Mouse (Mus musculus) G1E-ER4 (cell line): Measurements from ENCODE around the gene Trmt61a. TPM values are rescaled to one million over a fixed set of nuclear protein-coding genes. Genes with fewer than 3 reads are reported as not detected.

Experiments
- GATA1 ChIP-seq: IDR thresholded peaks from one replicate; pipeline ENCODE4 v1.8.0; 2012; ENCODE audit warnings: low read length, inconsistent platforms
- polyA plus RNA-seq: library from polyadenylated mRNA; stranded (reverse); fragments of >175 nt; gene quantifications from 2 replicates; pipeline ENCODE4 v1.2.3, GENCODE M21; 2012

Gene Trmt61a
- polyA plus RNA-seq, 1 experiment, result 43.0 TPM

DNA sequence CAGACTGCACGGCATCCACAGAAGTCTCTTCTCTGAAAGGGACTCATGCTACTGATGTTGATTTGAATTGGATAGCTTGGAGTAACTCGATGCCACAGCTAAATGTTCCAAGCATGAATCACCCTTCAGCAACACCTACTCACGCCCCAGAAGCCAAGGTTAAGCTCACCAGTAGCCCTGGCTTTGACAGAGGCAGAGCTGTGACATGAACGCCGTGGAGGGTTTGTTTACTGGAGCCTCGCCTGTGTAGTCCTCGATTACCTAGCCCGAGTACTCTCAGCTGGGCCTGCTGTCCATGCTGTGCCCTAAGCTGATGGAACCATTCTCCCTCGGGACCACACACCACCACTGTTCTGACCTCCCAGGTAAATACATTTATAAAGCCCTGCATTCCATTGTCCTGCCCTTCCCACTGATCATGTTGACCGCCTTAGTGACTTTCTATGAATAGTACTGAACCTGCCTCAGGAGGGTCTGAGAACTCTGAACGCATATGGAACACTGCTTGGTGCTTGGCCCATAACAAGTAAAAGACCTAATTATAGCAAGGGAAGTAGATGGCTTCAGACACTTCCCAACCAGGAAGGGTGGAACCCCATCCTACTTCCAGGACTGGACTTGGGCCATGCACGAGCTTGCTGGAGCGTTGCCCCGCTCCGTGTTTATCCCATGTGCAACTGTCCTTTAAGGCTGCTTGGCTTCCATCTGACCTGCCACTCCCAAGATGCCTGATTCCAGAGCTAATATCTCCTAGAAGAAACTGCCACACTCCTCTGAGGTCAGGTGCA, 27.5 kb downstream of the Trmt61a start:
- no peak for TF ChIP-seq GATA1

DNA sequence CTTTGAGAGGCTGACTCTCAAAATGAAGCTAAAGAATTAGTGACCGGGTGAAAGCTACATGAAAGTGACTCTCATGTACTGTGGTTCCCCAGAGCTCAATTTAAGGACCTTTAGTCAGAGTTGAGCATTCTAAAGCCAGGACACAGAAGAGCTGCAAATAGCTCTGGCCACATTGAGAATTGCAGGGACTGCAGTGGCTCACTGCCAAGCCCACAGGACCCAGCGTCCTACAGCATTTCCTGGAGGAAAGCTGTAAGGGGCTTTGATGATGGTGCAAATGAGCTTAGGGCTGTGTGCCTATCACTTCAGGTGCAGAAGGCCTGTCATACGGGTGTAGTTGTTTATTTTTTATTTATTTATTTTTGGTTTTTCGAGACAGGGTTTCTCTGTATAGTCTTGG, 30.3 kb downstream of the Trmt61a start:
- TF ChIP-seq GATA1, result no peak

DNA sequence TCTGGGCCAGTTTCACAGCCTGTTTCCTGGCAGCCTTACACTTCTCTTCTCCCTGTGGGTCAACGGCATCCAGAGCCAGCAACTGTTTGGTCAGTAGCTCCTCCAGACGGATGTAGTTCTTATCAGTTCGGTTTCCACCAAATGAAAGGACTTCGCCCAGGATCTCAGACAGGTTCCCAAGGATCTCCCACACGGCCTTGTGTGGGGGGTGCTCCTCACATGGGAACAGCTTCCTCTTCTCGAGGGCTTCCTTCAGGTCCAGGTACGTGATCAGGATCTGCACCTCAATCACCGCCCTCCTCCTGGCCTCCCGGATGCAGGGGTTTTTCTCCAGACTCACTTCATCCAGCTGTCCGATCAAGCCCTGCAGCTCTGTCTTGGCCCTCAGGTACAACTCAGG, 32.2 kb downstream of the Trmt61a start:
- TF ChIP-seq GATA1, result no peak

DNA sequence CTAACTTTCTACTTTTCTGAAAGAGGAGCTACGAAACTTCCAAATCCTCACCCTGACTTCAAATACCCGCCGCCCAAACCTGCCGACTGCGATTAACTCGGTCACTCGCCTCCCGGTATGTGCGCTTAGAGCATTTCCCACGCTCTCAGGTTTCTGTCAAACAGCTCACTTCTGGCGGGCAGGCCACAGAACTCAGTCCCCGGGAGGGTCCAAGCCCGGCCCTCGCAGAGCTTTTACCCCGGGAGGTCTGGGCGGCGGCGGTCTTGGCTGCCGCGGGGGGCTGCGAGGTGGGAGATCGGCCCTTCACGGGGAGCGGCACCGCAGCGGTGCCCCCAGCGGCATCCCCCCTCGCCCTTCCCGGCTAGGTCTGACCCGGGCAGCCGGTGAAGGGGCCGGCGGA, 34.6 kb downstream of the Trmt61a start:
- TF ChIP-seq GATA1, result no peak

DNA sequence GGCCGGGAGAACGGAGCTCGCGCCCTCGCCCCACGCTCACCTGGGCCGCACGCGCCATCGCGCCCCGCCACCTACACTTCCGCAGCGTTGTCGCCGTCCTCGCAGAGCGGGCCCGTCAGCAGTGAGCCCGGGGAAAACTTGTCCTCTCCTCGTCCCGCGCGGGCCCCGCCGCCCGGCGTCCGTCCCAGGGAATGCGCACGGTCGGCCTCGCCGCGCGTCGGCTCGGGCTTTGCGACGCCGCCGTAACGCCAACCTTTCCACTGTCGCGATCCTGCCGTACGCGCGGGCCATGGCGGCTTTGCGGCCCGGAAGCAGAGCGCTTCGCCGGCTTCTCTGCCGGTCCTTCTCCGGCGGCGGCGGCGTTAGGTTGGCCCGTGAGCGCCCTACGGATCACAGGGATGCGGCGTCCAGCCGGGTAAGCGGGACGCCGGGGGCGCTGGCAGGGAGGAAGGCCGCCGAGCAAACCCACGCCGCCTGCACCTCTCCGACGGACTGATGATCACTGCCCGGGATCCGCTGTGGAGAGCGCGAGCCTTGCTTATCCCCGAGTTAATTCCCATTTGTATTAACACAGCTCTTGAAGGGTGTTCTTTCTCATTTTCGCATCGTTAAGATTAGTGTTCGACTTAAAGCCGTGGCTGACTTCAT, 35.2 kb downstream of the Trmt61a start, which contains the start of the genes Bag5 and Apopt1:
TSS of gene Bag5 (minus strand) at position 254 of the 648 bp plus-strand sequence.
TSS of gene Apopt1 (plus strand) at position 258 of the 648 bp plus-strand sequence.
- TF ChIP-seq GATA1, result no peak

DNA sequence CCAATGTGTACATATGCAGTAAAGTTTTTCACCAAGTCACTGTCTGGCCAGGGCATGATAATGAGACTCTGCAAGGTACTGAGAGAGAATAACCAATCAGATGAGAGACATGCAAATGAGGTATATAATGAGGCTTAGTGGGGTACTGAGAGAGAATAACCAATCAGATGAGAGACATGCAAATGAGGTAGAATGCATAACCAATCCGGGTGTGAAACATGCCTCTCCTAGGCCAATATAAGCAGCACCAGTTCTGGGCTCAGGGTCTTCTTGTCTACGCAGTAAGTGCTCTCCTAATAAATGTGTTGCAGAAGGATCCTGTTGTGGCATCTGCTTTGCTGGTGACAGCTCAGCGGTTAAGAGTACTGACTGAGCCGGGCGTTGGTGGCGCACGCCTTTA, 38.6 kb downstream of the Trmt61a start:
- no peak for TF ChIP-seq GATA1

DNA sequence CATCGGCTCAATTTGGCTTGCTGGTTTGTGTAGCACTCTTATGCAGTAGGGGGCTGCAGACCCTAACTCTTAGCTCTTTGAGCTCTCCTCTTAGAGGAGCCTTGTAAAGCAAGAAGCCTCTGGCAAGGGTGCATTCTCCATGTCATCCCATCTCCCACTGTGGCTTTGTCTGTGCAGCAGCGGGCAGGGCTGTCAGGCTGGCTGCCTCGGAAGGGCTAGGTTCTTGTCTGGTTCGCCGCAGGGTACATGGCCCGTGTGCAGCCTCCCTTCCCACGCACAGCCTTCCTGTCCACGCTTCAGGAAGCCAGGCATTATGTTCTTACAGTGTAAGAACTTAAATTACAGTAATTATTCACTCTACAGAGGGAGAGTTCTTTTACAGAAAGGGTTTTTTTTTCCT, 40.8 kb downstream of the Trmt61a start:
- TF ChIP-seq GATA1, result no peak

DNA sequence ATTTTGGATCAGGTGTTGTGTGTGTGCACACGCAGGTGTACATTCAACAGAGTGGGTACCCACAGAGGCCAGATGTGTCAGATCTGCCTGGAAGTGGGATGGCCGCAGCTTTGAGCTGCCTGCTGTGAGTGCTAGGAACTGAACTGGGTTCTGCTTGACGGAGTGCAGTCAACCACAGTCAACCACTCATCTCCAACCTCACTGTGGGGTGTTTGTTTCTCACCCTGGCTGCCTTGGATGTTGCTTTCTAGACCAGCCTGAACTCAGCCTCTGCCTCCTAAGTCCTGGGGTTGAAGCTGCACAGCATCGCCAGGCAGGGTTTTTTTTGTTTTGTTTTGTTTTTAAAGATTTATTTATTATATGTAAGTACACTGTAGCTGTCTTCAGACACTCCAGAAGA, 42.3 kb downstream of the Trmt61a start:
- TF ChIP-seq GATA1, result no peak

DNA sequence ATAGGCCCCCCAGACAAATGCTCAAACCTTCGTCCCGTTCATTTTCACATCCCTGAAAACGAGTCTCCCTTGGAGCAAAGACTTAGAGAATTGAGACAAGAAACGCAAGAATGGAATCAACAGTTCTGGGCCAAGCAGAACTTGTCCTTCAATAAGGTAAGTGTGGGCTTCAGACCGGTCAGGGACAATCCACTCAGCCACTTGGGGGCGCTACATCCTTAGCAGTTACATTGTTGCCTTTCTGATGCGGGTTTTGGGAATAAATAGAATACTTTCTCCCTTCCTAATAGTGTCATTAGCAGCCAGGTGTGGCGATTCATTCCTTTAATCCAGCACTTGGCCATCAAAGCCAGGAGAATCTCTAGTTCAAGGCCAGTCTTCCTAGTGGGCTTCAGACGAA, 44.7 kb downstream of the Trmt61a start:
- TF ChIP-seq GATA1, result no peak

DNA sequence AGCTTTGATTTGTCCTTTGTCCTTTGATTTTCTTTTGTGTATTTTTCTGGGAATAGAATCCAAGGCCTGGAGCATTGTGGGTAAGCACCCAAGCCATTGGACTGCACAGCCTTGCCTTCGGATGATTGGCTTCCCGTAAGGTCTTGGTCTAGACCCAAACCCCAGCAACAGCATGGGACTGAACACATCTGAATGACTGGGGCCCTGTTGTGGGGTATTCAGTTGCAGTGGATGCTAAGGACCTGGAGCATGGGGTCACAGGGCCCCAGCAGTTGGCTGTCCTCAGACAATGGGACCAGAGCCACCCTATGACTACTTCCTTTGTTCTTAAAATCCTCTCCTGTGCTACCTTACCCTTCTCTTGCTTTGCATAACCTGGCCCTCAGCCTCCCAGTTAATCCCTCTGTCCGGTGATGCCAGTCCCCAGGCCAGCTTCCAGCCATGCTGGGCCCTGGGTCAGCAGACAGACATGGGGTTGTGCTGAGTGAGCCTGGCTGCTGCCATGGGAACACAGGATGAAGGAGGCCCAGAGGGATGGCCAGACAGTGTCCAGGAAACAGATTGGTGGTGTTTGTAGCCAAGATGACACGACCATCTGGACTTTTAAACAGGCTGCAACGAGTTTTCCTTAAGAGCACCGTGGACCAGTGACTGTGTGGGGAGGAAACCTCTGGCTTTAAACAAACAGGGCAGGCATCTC, 46.9 kb downstream of the Trmt61a start:
- TF ChIP-seq GATA1, result no peak

DNA sequence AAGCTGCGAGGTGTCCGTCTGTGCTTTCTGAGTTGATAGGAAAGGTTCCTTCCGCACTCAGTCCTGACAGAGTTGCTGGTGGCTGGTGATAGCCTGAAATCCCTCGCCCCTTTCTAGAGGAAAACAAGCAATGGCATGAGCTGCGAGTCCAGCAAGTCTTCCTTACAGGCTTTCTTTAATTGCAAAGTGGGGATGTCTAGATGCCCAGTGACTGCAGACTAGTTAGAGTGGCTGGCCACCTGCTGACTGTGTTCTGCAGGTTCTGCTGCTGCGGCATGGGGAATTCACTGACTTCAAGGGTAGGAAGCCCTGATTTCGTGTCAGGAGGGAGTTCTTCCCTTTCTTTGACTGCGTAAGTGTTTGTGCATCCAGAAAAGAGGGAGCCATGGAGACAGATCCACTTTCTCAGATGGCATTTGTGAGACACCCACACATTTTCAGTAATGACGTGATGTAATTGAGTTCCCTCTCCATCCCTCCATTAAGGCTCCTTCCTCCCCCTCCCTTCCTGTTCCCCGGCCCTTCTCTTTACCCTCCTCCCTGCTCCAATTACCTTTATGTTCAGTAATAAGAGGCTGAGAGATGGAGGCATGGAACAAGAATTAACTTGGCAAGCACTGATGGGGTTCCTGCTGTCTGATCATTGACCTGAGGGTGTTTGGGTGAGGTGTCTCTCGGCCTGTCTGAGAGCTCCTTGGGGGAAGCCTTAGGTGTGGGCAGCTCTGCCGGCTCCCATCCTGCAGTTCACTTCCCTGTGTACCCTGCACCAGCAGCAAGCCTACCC, 47.6 kb downstream of the Trmt61a start:
- no peak for TF ChIP-seq GATA1

DNA sequence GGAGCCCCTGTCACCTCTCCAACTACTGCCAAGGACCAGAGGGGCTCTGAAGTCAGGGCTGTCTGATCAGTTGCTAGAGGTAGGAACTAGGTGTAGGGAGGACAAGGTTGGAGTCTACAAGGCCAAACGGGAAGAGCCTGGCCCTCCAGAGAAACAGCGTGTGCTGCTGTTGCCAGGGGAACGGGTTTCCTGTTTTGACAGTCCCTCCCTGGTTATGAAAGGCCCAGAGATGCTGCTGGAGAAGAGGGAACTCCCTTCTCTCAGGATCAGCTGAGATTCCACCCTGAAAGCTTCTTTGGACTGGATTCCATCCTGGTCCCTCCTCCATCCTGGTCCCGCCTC, 48.2 kb downstream of the Trmt61a start:
- no peak for TF ChIP-seq GATA1

DNA sequence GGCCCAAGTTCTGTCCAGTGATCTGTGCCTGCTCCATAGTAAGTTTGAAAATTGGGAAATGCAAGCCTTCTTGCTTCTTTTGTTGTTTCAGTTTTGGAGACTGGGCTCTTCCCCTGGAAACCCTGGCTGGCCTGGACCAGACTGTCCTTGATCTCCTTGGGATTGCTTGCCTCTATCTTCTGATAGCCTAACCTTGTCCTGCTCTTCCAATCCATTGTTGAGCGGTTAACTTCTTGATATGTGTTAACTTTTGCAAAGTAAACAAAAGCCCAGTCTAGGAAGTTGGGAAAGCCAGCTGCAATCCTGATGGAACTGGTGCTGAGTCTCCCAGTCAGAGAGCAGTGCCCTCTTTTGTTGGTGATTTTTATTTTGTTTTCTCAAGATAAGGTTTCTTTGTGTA, 50.1 kb downstream of the Trmt61a start:
- no peak for TF ChIP-seq GATA1

DNA sequence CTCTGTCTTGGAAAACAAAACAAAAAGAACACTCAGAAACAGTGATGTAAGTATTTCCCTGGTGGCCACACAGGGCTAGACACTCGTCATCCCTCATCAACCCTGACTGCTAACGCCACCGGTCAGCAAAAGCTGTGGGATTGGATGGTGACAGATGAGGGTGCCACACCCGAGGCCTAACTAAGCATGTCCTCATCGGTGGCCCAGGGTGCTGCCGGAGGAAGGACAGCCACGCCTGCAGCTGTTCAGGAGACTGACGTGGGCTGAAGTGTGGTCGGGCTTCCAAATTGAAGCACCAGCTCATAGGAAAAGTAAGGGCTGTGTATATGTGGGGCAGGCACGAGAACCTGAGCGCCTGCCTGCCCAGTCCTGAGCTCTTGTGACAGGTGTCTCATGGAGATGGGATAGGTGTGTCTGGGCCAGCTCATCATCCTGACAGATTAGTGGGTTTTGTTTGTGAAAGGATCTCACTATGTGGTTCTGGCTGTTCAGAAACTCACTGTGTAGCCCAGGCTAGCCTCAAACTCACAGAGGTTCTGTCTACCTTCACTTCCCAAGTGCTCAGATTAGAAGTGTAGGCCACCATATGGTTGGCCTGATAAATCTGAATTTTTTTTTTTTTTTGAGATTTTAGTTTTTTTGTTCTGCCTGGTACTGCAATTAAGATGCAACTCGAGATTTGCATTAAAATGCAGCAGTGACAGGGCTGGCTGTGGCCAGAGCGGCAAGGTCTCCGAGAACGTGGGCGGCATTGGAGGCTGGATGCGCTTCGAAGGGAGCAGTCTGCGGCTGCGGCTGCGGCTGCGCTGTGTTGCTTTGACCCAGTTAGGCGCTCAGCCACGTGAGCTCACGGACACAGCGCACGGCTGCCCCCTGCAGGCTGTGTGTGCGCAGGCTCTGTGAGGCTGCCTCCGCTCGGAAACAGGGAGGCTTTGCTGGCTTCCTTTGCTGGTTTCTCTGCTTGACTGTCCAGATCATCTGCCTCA, 54.2 kb downstream of the Trmt61a start:
- no peak for TF ChIP-seq GATA1
